Mouse (Mus musculus) regulatory T cell (primary cell): Measurements from ENCODE around the gene Add1.
"Not testable (repeated sequence)": the region's sequence is repeated elsewhere in the genome, so short reads cannot be mapped to it uniquely, and the experiment has no call there.

Source experiments
- in situ Hi-C: fragments of 300-600 bp; cut with MboI, MseI; formaldehyde crosslinking; loops from one replicate; pipeline ENCODE4 v1.15.1; 2025; ENCODE audit warnings: high pct_unique_total_duplicates

Gene Add1

DNA sequence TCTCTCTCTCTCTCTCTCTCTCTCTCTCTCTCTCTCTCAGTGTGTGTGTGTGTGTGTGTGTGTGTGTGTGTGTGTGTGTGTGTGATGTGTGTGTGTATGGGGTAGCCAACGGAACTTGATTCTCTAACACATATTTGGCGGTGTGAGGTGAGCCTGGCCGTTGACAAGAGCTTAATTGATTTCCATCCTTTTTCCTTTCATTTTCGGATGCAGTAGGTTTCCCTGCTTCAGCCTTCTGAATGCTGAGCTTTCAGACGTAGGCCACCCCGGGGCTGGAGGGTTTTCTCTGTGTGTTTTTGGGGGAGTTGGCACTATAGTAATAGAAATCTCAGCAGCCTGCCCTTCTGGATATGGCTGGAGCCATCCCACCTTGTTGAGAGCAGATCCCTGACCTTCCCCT is 23.2 kb upstream of the Add1 start:
- in situ Hi-C loops, result no loop called here

DNA sequence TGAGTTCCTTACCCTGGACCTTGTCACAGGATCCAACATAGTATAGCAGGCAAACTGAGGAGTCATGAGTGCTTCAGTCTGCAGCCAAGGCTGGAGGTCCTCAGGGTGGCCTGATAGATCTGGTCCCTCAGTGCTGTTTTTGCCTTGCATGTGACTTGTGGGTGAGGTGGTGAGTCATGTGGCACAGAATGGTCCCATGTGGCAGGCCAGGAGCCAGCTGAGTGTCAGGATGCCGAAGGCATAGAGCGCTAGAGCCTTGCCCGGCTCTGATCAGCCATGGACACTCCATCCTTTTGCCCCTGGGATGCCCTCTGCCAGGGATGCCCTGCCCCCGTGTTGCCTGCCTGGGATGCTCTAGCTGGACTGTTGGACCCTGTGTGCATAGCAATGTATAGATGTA is 21.6 kb upstream of the Add1 start:
- in situ Hi-C loops, result no loop called here

DNA sequence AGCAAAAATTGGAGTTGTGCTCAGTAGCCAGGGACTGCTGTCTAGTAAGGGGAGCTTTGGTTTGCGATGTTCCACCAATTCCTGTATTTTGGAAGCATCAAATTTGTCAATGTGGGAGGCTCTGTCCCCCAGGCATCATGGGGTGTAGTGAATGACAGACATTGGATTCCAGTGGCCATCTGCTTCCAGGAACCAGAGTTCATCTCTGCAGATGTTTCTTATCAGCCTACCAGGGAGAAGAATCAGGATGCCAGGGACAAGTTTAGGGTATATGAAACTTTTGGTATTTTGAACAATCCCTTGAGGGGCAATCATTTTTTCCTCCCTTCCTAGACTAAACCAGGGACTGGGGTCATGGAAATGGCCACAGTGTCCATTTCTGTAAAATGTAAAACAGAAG is 9.6 kb upstream of the Add1 start:
- in situ Hi-C loops, result no loop called here

DNA sequence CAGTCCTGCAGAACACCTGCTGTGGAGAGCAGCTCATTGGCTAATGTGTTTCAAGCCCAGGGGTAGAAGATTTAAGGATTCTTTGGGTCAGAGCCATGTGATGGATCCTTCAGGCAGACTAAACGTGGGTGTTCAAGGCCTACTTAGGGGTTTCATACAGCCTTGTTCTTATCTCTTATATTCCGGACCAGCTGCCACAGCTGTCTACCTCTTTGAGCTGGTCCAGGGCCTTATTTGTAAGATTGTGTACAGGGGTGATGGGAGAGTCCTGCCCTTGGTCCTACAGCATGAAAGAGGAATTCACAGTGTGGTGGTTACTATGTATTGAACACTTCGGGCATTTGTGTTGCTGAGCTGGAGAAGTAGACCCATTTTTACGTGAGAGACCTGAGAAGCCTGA is 9.2 kb upstream of the Add1 start:
- in situ Hi-C loops, result no loop called here

DNA sequence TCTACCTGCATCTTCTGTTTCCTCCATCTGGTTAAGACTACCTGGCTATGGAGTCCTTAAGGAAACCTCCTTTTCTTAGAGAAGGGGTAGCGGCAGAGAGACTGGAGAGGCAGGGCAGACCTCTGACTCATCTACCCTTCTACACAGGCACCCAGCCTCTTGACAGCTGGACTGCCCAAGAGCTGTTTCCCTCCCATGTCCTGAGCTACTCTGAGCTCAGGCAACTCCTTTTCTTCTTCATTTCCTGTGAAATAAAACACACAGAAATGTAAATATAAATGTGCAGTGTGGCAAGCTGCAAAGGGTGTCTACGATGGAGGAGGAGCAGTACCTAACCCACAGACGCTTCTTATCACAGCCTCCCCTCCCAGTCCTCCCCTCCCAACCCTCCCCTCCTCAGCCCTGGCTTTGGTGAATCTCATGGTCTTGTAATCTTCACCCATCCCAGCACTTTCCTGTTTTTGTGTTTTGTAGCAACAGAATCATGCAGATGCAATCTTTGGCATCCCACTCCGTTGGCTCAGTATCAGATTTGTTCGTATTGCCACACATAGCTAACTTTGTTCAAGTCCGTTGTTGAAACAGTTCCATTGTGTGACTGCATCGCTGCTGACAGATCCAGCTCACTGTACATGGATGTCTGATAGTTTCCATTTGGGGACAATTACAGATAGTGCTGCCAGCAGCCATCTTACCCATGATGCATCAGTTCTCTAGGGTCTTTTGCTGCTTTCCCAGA is 7.8 kb upstream of the Add1 start:
- in situ Hi-C loops, result no loop called here

DNA sequence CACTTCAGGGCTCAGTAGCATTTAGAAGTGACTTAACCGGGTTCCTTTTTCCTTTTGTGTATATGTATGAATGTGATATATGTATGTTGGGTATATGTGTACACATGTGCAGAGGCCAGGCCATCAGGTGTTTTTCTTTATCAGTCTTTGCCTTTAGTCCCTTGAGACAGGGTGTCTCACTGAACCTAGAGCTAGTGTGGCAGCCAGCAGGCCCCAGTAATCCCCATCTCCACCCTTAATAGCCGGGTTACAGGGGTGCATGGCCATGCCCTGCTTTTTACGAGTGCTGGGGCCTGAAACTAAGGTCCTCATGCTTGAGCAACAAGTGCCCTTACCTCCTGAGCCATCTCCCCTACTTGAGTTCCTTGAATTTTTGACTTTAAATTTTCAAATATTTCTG is 1.9 kb upstream of the Add1 start:
- in situ Hi-C loops, result no loop called here

DNA sequence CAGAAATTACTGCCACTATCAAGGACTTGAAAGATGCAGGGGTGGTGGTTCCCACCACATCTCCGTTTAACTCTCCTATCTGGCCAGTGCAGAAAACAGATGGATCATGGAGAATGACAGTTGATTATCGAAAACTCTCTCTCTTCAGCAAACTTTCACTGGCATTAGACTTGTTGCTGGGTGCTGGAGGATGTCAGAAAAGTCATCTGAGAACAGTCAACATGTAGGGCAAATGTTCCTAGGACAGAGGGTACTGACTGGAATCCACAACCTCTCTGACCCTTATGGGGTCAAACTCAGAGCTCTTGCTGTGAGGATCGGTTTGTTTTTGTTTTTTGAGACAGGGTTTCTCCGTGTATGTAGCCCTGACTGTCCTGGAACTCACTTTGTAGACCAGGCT is 896 bp upstream of the Add1 start:
- in situ Hi-C loops, result not testable (repeated sequence)

DNA sequence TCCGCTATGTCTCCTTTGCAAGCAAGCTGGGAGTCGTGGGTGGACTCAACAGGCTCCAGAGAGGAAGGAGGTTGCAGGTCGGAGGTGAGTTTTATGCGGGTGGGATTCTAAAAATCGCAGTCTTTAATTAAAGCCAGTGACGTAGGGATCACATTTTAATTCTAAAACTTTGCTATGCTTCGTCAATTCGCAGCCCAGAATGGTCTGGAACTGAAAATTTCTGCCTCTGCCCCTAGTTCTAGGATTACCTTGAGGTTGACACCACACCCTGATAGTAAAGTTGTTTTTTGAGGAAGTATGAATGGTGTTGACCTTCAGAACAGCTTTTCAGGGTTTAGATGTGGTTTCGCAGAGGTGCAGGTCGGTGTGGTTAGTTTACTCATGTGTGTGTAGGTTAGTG is 1.3 kb downstream of the Add1 start:
- in situ Hi-C loops, result no loop called here

DNA sequence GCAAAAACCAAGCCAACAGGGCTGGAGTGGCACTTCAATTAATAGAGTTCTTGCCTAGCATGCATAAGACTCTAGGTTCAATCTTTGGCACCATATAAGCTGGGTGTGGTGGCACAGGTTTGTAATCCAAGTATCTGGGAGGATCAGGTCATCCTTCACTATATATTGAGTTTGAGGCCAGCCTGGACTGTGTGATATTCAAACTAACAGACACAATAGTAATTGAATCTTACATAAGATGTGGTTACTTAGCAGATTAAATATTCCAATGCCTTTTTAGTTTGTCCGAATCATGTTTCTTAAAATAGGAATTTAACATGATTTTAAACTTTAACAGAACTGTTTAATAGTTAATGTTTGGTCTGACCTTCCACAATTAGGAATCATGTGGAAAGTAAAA is 2.8 kb downstream of the Add1 start:
- in situ Hi-C loops, result no loop called here

DNA sequence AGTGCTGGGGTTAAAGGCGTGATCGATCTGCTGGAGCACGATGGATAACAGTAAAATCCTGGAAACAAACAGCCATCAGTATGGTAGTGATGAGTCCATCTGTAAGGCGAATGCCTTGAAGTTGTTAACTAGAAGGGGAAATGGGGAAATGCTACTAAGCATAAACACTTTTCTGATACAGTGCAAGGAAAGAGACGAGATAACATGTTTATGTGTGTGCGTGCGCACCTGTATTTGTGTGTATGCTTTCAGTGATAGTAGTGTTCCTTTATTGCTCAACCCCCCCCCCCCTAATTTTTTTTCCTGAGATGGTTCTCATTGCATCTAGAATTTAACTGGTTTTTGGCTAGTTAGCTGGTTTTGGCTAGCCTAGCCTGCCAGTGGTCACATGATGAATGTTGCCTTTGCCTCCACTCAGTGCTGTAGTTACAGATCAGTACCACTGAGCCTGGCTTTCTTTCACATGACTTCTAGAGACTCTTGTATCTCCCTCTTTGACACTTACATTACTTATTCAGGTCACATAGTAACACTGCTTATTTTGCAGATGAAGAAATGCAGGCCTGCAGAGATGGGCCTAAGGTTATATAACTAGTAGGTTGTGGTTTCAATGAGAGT is 4.7 kb downstream of the Add1 start:
- in situ Hi-C loops, result no loop called here

DNA sequence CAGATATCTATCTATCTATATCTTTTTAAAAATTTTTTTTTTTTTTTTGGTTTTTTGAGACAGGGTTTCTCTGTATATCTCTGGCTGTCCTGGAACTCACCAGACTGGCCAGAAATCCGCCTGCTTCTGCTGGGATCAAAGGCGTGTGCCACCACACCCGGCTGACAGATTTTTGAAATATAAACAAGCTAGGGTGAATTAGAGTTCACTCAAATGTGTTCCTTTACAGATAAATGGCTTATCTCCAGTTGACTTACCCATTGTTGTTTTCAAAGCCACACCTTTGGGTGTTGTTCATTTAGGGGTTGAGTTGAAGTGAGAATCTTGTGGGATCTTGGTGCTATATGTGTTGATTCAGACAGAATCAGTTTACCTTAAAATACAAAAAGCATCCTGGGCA is 5.9 kb downstream of the Add1 start:
- in situ Hi-C loops, result no loop called here

DNA sequence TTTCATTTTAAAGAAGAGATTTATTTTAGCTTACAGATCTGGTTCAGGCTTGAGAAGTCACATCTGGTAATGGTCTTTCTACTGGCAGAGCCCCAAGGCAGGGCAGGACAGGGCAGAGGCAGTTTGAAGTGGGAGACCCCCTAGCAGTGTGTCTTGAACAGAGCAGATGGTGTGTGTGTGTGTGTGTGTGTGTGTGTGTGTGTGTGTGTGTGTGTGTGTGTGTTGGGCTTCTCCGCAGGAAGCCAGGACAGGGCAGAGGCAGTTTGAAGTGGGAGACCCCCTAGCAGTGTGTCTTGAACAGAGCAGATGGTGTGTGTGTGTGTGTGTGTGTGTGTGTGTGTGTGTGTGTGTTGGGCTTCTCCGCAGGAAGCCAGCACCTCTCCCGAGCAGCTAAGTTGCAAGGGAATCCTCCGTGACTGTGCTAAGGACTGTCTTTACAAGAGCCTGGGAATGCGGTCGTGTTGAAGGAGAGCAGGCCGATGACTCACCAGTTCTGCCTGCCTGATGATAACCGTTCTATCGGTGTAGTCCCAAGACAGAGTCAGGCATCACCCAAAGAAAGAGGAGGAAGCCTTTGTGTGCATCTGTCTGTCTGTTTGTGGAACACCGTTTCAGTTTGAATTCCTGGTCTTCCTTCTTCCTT is 8.3 kb downstream of the Add1 start:
- in situ Hi-C loops, result not testable (repeated sequence)

DNA sequence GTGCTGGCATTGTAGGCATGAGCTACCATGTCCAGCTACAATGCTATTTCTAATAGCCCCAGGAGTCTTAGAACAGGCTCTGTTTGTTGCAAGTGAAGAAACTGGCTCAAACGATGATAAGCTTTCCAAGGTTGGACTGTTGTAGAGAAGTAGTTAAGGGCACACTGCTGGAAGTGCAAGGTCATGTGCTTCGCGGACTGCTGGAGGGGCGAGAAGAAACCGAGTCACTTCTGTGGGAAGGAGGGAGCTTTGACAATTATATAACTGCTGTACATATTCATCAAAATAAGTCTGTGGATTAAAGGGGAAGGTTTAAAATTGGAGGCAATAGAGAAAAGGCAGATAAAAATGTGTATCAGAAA is 8.8 kb downstream of the Add1 start:
- in situ Hi-C loops, result no loop called here

DNA sequence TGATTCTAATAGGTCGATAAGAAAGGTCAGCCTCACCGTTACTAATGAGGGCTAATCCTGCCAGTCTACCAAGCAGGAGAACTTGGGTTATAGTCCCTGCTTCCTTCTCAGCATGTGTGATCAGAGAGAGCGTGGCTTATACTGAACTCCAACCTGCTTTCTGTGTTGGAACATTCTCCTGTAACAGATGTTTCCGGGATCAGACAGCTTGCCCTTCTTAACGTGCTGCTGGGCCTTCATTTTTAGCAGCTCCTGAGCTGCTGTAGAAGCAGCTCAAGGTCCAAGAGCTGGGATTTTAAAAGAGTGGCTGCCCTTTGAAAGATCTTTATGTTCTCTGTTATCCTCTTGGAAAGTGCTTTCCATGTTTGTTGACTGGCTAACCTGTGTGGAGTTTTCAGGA is 11.8 kb downstream of the Add1 start:
- in situ Hi-C loops, result no loop called here

DNA sequence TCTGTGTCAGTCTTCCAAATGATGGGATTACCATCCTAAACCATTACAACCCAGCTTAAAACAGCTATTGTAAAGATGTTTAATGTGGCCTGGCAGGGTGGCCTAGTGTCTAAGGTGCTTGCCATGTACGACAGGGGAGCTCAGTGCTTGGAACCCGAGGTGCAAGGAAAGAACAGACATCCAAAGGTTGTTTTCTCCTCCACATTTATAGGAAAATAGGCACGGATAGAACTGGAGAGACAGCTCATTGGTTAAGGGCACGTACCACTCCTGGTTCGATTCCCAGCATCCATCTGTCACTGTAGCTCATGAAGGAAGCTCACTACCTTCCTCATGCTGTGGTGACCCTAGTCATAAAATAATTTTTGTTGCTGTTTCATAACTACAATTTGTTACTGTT is 14.4 kb downstream of the Add1 start:
- in situ Hi-C loops, result no loop called here

DNA sequence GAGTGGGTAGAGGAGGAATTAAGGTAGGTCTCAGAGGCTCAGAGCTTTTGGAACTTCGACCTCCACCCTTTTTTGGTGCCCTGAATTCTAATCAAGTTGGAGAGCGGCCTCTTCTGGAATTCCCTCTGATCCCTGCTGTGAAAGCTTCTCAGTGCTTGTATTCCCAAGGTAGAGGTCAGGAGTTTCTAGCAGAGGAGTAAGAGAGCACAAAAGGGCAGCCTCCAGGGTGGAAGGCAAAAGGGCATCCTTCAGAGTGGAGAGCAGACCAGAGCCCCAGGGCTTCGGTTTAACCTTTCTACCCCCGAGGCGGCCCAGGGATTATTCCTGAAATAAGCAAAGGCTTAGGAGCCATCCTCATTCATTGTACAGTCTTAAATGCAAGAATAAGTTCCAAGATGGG is 16.6 kb downstream of the Add1 start:
- in situ Hi-C loops, result no loop called here

DNA sequence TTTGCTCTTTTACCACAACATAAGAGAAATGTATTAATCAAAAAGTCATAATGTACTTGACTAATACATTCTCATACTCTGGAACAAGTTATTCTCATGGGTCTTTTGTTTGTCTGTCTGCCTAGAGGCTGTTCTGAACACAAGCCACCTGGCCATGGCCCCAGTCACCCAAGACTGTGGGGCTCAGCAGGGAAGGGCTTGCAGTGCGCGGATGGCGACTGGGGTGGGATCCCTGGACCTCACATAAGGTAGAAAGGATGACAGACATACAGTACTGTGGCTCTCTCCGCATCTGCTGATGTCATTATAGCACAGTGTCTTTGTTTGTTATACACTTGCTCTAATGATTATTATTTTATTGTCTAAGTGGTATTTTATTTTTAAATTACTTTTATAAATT is 17.2 kb downstream of the Add1 start:
- in situ Hi-C loops, result no loop called here

DNA sequence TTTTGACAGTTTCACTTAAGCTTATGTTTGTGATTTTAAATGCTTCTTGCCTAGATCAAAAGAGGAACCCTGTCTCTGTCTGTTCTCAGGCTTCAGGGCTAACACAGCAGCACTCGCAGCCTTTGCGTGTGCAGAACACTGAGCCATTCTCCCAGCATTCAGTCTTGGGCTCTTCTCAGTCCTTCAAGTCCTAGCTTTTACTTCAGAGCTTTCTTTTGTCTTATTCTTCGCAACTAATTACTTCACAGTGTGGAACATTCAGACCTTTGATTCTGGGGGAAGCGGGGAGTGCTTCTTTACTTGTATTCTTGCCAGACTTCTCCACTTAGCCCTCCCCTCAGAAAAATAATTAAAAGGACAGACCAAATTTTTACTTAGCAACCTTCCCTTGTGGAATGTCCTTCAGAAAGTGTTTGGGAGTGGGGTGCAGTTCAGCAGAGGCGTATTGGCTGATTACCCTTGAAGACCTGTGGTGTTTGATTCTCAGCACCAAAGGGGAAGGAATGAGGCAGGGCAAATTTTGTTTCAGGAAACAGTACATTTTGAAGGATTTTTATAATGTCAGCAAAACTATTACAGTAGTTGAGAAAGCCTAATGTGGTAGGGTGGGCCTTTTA is 18.0 kb downstream of the Add1 start:
- in situ Hi-C loops, result no loop called here

DNA sequence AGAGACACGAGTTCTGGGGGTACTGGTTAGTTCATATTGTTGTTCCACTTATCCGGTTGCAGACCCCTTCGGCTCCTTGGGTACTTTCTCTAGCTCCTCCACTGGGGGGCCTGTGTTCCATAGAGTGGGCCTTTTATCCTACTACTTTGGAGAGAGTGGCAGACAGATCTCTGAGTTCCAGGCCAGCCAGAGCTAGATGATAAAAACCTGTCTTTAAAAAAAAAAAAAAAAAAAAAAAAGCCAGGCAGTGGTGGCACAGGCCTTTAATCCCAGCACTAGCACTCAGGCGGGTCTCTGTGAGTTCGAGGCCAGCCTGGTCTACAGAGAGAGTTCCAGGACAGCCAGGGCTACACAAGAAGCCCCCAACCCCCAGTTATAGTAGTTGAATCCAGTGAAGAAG is 18.8 kb downstream of the Add1 start:
- in situ Hi-C loops, result not testable (repeated sequence)

DNA sequence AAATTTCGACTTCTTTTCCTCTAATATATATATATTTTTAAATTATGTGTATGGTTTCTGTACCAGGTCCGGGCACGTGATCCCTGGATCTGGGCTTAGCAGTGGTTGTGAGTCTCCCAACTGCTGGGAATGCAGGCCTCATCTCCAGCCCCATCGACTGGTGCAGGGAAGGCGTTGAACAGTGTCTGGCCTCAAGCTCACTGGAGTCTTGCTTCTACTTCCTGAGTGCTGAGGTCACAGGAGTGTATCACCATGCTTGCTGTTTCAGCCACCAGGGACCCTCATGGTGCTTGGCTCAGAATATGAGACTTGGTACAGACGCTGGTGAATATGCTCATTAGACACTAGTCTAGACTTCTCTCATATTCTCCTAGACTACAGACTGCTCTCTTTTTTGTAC is 19.2 kb downstream of the Add1 start:
- in situ Hi-C loops, result no loop called here

DNA sequence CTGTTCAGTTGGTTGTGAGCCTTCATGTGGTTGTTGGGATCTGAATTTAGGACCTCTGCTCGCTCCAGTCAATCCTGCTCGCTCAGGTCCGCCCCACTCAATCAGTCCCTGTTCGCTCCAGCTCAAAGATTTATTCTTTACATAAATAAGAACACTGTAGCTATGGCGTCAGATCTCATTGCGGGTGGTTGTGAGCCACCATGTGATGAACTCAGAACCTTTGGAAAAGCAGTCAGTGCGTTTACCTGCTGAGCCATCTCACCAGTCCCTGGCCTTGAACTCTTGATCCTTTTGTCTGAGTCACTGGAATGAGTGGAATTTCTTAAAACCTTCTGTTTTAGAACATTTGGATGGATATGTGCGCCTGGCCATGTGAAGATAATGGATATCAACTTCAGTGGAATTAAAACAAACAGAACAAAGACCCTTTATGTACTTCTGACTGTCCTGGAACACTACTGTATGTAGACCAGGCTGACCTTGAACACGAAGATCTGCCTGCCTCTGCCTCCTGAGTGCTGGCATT is 19.8 kb downstream of the Add1 start:
- in situ Hi-C loops, result no loop called here

DNA sequence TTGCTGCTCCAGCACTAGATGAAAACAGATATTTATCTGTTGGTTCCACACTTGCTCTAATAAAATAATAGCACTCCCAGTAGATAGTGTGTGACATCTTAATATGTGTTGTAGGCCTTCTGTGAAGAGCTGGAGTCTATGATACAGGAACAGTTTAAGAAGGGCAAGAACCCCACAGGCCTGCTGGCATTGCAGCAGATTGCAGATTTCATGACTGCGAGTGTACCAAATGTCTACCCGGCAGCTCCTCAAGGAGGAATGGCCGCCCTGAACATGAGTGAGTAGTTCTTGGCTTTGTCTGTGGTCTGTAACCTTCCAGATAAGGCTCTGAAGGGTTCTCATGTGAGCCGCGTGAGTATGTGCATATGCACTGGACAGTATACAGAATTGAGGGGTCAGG is 31.1 kb downstream of the Add1 start:
- in situ Hi-C loops, result no loop called here
